In genomic region chr3:53059959-53060358, GRCm38 (mm10) we compare ENCODE assay signal across 11 mouse cellular contexts. TPM values are rescaled to one million over a fixed set of nuclear protein-coding genes. Genes with fewer than 3 reads are reported as not detected.
DNase-seq lines count a peak whose midpoint lies in the region; ATAC-seq lines count a peak whose summit lies in the region.
"Had no signal": no experiment of that assay in that cellular context is flagged by ENCODE, and none has a peak within 500 bp of the region (broad histone marks: within the 10 kb centered on the region; RNA-seq: fewer than 3 reads in every experiment).

No protein-coding gene starts in this region.

- WGBS in heart, embryonic 15.5 days, result 16% methylated on average over 2 of the region's 2 CpGs

- H3K4me3 ChIP-seq in heart, embryonic 15.5 days, result no peak overlapping the region
- H3K4me3 ChIP-seq: forebrain, embryonic 10.5 days; hindbrain, embryonic 15.5 days; megakaryocyte, embryonic 14.5 days had no signal

- H3K4me2 ChIP-seq in heart, embryonic 15.5 days, result no peak overlapping the region
- H3K4me2 ChIP-seq: hindbrain, embryonic 15.5 days had no signal

- H3K9ac ChIP-seq in heart, embryonic 15.5 days, result no peak overlapping the region
- H3K9ac ChIP-seq: hindbrain, embryonic 15.5 days had no signal

- peaks cover 79% of the 10 kb centered on the region for H3K4me1 ChIP-seq in heart, embryonic 15.5 days (replicated peaks)

- 0 out of 2 replicates have a peak, but pooled peaks have one; percentile 41 for ATAC-seq in heart, embryonic 15.5 days (replicated peaks; ENCODE audit: insufficient number of reproducible peaks, insufficient read depth, low FRiP score, low read depth)
- ATAC-seq in cerebellum, adult (ENCODE audit: insufficient number of reproducible peaks, low FRiP score, low TSS enrichment), result no peak

- H3K27me3 ChIP-seq in heart, embryonic 15.5 days, result no peaks in the 10 kb centered on the region
- H3K27me3 ChIP-seq: hindbrain, embryonic 15.5 days had no signal

- intact Hi-C loops in heart, postnatal 10 days (cut with DNase I), result no loop called here

- no peaks in the 10 kb centered on the region for H3K9me3 ChIP-seq in heart, embryonic 15.5 days (replicated peaks)
- H3K9me3 ChIP-seq: forebrain, embryonic 10.5 days; hindbrain, embryonic 15.5 days; megakaryocyte, embryonic 14.5 days had no signal

- peak overlapping the region; percentile 78 for H3K27ac ChIP-seq in heart, embryonic 15.5 days
- H3K27ac ChIP-seq: forebrain, embryonic 10.5 days; hindbrain, embryonic 15.5 days had no signal

- no peaks in the 10 kb centered on the region for H3K36me3 ChIP-seq in heart, embryonic 15.5 days
- H3K36me3 ChIP-seq: forebrain, embryonic 10.5 days; hindbrain, embryonic 15.5 days had no signal

- DNase-seq in heart, adult 9 months (ENCODE audit: low spot score in 2 of 2), result peak; percentile 51 to 71
- DNase-seq in heart, postnatal 10 days, result no peak
- DNase-seq in adipocyte (ENCODE audit: low spot score), result peak; percentile 42
- DNase-seq in lung, postnatal 25 days (ENCODE audit: low spot score), result peak; percentile 63
- no peak for DNase-seq in frontal cortex, postnatal 14 days (ENCODE audit: low spot score in 2 of 2)
- no peak for DNase-seq in layer of hippocampus, postnatal 36 days

RNA-seq across cellular contexts. Expression of gene Lhfp, which starts 18.6 kb away (rescaled TPM):
- total RNA-seq in heart, postnatal 10 days (2021), result 10 to 100 TPM; 80.2 to 85.2 TPM
- polyA plus RNA-seq in heart, embryonic 15.5 days (2015; fragmentation: Nextera tagmentation; extraction: Ambion mirVana), result 92.7 and 107 TPM in 2 replicates
- total RNA-seq in layer of hippocampus, postnatal 36 days (2021), result 10 to 100 TPM; 18.1 to 19.9 TPM

RNA-seq across cellular contexts. Expression of gene Cog6, which starts 42.9 kb away (rescaled TPM):
- 10 to 100 TPM; 52.4 to 54.1 TPM for total RNA-seq in heart, postnatal 10 days (2021)
- 51.6 and 52.6 TPM in 2 replicates for polyA plus RNA-seq in heart, embryonic 15.5 days (2015; fragmentation: Nextera tagmentation; extraction: Ambion mirVana)
- total RNA-seq in layer of hippocampus, postnatal 36 days (2021), result 10 to 100 TPM; 41.3 to 44.7 TPM

Comparison
In these comparisons a context has a peak if more than half of its experiments do, and no peak if none do; other contexts are left out.
1. DNase-seq: peak in heart, adult 9 months (2 of 2), adipocyte (single experiment) and lung, postnatal 25 days (single experiment); none in heart, postnatal 10 days (0 of 2), frontal cortex, postnatal 14 days (0 of 2) and layer of hippocampus, postnatal 36 days (0 of 2).